1 mouse cellular context compared by ENCODE assay signal in genomic region chr3:75556695-75557291, GRCm38 (mm10).
TF ChIP-seq lines count a peak whose summit lies in the region.

Gene Pdcd10 (minus strand): TSS chr3:75556856.

TF ChIP-seq in CH12.LX, 34 proteins besides CTCF, POLR2A, EP300 and RAD21 (continued from another document):
- TF ChIP-seq CHD1 (IDR thresholded peaks at IDR 0.05; ENCODE audit: low read depth, low read length), result no peak; the same call in 1 of the 2 replicates
- no peak for TF ChIP-seq JUND (conservative IDR thresholded peaks at IDR 0.05; ENCODE audit: low read depth, low read length)
- TF ChIP-seq ELF1 (IDR thresholded peaks at IDR 0.05; ENCODE audit: low read depth, low read length), result peak; percentile 96
- peak; percentile 97 for TF ChIP-seq HCFC1 (IDR thresholded peaks at IDR 0.05; ENCODE audit: low read depth, low read length)
- no peak for TF ChIP-seq MEF2A (IDR thresholded peaks at IDR 0.05; ENCODE audit: borderline replicate concordance, low read depth, low read length)
- TF ChIP-seq CHD2 (IDR thresholded peaks at IDR 0.05; ENCODE audit: low read length), result 0 out of 2 replicates have a peak, but pooled peaks have one; percentile 19
- TF ChIP-seq MXI1 (IDR thresholded peaks at IDR 0.05; ENCODE audit: low read depth, low read length), result no peak
- no peak for TF ChIP-seq ETS1 (conservative IDR thresholded peaks at IDR 0.05; ENCODE audit: low read depth, low read length)
- TF ChIP-seq KAT2A (IDR thresholded peaks at IDR 0.05; ENCODE audit: insufficient replicate concordance, low read length), result peak; percentile 97; the same call in 1 of the 2 replicates
- no peak for TF ChIP-seq ZC3H11A (IDR thresholded peaks at IDR 0.05; ENCODE audit: low read depth, low read length)
